Mouse (Mus musculus) cerebral cortex, adult 2 months (tissue): Measurements from ENCODE around the gene Tmem169.

Source experiments
- whole genome bisulfite sequencing: fragments of 180-500 bp; shearing (Covaris S2); methylation state at CpG from one replicate; pipeline ENCODE4 v1.1.7; 2018; 5-methylcytosine and 5-hydroxymethylcytosine counted together

The Tmem169 gene

GRCm38 (mm10) chr1:72283992-72284485 lies at the start of gene Tmem169, which contains the start of gene Pecr:
Gene Tmem169 (plus strand): TSS chr1:72284369.
Gene Pecr (minus strand): TSS chr1:72284314.
- WGBS = under 1% methylated on average over 30 of the region's 30 CpGs

DNA sequence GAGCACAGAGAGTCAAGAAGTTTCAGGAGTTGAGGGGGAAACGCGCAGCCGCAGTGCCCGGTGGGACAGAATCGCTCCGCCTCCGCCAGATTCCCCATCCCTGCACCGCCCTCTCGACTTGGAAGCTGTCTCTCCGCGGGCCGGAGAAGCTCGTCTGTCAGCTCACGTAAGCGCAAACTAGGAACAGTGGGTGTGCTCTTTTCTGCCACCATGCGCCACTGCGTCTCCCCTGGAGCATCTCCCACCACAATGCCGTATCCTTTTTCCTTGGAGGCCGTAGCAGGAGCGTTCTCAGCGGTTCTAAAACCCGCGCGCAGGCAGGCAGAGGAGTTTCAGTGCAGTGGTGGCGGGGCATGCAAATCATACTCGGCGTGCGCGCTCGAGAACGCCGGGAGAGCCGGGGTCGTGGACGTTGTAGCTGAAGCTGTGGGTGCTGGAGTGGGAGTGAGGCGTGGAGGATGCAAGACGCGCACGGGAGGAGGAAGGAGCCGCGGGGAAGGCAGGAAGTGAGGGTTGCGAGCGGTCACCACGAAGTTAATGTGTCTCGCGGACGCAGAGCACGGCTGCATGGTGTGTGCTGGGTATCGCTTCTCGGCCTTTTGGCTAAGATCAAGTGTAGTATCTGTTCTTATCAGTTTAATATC lies 47.7 kb upstream of the Tmem169 start:
- WGBS = 0% methylated on average over 38 of the region's 50 CpGs

DNA sequence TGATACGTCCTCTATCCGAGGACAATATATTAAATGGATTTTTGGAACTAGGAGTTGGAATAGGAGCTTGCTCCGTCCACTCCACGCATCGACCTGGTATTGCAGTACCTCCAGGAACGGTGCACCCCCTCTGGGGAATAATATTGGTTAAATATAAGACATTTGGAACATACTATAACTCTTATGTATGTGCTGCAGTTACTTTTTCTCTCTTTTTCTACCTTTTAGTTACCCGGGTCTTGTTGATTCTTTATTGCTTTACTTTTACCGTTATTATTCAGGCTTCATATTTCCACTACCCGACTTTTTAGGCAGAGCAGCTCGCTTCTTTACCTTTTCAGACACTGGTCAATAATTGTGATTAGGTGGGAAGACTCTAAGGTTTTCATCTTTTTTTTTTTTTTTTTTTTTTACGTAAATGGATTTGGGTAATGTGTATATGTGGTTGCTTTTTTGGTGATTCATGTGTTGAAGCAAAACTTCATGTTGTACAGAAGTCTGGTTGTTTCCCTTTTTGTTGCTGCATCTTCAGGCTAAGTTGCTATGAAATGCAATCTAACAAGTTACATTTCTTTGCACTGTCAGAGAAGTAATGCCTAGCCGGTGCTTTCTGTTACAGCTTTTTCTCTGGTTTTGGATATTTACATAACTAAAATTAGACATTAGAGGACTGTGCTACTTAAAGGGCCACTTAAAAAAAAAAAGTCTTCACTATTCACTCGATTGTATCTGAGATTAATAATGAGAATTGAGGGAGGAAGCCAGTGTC lies 47.0 kb upstream of the Tmem169 start:
- 7% methylated on average over 13 of the region's 13 CpGs for WGBS

DNA sequence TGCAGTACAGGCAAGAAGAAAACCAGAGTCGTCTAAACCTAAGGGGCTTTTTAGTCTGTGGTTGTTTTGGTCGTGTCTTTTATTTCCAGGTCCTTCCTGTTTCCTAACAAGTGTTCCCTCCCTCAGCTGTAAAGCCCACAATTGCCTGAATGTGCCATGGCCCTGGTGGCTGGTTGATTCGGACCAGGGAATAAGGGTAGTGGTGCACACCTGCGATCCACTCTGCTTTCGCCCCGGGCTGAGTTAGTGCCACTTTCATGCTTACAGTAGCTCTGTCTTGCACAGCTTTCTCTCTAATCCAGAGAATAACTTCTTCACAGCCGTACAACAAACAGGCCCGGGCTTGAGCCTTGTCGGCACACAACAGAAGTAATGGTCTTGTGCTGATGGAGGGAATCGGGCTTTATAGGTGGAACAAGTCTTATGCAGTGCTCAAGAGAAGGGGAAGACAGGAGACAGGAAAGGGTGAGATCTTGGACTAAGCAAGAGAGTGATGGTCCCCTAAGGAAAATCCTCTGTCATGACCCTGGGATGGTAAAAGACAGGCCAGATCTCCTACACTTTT lies 46.1 kb upstream of the Tmem169 start:
- WGBS = 79% methylated on average over 10 of the region's 10 CpGs

- 88% methylated on average over 3 of the region's 3 CpGs for WGBS
Measured at GRCm38 (mm10) chr1:72239113-72239512, 45.1 kb upstream of the Tmem169 start.

DNA sequence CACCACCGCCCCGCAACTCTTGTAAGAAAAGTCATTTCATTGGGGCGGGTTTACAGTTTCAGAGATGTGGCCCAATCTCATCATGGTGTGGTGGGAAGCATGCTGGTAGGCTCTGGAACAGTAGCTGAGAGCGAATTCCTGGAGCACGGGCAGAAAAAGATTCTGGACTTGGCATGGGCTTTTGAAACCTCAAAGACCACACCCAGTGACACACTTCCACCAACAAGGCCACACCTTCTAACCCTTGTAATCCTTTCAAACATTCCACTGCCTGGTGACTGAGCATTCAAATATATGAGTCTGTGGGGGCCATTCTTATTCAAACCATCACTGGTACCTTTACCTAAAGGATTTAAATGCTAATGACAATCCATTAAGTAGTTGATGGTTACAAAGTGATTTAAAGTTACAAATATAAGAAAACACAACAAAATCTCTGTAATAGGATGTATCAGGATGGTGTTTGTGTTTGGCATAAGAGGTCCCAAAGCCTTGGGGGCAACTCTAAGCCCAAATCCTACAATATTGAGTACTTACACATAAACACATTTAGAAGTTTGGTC lies 41.5 kb upstream of the Tmem169 start:
- 97% methylated on average over 5 of the region's 5 CpGs for WGBS

DNA sequence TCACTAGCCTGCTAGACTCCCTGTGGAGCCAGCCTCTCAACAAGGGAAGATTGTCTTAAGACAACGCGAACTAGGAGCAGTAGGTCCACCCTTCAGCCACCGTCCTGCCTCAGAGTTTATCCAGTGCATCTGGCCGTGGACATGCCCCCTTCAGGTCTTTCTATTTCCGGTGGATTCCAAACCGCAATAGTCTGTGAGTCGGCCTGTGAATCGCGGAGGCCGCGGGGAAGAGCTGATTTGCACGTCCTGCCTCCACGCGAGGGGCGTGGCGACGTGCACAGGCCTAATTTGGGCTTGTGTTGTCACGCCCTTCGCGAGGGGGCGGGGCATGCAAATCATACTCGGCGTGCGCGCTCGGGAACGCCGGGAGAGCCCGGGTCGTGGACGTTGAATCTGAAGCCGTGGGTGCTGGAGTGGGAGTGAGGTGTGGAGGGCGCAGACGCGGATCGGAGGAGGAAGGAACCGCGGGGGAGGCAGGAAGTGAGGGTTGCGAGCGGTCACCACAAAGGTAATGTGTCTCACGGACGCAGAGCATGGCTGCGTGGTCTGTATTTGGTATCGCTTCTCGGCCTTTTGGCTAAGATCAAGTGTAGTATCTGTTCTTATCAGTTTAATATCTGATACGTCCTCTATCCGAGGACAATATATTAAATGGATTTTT lies 40.4 kb upstream of the Tmem169 start:
- under 1% methylated on average over 47 of the region's 47 CpGs for WGBS

DNA sequence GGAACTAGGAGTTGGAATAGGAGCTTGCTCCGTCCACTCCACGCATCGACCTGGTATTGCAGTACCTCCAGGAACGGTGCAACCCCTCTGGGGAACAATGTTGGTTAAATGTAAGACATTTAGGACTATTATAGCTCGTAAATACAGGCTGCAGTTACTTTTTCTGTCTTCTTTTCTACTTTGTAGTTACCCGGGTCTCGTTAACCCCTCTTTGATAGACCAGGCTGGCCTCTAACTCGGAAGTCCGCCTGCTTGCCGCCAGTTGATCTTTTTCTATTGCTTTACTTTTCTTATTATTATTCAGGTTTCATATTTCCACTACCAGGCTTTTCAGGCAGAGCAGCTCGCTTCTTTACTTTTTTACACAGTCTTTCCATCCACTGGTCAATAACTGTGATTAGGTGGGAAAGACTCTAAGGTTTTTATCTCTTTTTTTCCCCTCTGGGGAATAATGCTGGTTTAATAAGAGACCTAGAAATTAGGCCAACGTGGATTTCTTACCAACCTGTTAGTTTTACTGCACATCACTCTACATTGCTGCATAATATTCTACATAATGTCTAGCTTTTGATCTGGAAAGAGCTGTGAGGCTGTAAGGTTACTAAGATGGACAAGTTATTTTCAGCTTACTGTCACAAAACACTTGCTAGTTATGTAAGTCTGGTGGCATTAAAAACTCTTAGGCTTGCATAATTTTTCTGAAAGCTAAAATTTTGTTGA lies 39.7 kb upstream of the Tmem169 start:
- WGBS = 2% methylated on average over 12 of the region's 12 CpGs

GRCm38 (mm10) chr1:72248226-72248737 lies 35.9 kb upstream of the Tmem169 start:
- 57% methylated on average over 9 of the region's 9 CpGs for WGBS

GRCm38 (mm10) chr1:72251806-72252205 lies 32.4 kb upstream of the Tmem169 start:
- WGBS = 72% methylated on average over 1 of the region's 1 CpGs

- WGBS = 17% methylated on average over 11 of the region's 11 CpGs
Measured at GRCm38 (mm10) chr1:72253881-72254491, 30.2 kb upstream of the Tmem169 start.

DNA sequence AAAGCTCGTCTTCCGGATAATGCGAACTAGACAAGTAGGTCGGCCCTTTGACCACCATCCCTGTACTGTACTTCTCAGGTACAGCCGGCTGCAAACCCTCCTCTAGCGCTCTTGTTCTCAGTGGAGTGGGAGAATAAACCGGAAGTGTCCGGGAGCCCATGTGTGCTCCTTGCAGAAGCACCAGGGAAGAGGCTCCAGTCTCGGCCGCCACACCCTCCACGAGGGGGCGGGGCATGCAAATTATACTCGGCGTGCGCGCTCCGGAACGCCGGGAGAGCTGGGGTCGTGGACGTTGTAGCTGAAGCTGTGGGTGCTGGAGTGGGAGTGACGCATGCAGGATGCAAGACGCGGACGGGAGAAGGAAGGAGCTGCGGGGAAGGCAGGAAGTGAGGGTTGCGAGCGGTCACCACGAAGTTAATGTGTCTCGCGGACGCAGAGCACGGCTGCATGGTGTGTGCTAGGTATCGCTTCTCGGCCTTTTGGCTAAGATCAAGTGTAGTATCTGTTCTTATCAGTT lies 29.6 kb upstream of the Tmem169 start:
- 1% methylated on average over 35 of the region's 35 CpGs for WGBS

DNA sequence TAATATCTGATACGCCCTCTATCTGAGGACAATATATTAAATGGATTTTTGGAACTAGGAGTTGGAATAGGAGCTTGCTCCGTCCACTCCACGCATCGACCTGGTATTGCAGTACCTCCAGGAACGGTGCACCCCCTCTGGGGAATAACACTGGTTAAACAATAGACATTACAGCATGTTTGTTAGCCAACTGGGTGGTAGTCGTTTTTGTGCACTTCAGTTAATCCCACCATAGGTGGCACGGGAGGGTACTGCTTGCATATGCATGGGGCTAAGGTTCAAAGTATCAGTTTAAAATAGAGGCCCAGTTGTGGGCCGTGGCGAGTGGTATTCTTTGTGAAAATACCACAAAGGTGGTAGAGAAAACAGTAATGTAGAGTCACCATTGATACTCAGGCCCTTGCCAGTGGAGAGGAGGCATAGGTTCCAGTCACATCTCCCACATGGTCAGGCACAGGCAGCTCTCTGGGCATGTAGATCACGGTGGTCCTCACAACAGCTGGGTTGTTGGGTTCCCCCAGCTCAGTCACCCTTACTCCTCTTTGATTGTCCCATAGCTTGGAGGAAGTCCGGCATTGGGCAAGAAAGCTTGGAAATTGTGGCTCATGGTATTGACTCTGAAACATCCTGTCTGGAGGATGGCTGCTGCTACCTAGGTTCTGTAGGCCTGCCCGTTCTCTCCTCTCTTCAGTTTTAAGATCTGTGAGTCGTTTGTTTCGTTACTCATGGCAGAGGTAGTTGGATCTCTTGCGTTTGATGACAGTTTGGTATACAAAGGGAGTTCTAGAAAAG lies 28.9 kb upstream of the Tmem169 start:
- 4% methylated on average over 15 of the region's 15 CpGs for WGBS

- WGBS = 25% methylated on average over 11 of the region's 11 CpGs
Measured at GRCm38 (mm10) chr1:72255854-72256175, 28.4 kb upstream of the Tmem169 start.

- WGBS = 54% methylated on average over 9 of the region's 9 CpGs
Measured at GRCm38 (mm10) chr1:72256381-72257256, 27.6 kb upstream of the Tmem169 start.

- 96% methylated on average over 3 of the region's 3 CpGs for WGBS
Measured at GRCm38 (mm10) chr1:72263099-72263498, 21.1 kb upstream of the Tmem169 start.

DNA sequence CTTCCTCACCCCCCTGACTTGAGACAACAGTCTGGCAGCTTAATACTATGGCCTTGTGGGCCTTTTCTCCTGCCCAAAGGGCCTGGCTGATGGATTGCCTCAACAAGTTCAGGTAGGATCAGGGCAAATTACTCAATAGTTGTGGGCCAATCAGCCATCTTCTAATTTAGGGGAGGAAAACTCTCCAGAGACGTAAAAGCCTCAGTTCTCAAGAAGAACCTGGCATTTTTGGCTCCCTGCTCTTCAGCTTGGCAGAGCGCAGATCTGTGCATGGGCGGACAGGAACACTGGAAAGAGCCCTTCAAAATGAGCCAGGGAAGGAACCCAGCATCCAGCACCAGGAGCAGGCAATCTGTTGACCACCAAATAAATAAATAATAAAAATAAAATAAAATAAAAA lies 6.1 kb upstream of the Tmem169 start:
- 47% methylated on average over 3 of the region's 3 CpGs for WGBS

- WGBS = 91% methylated on average over 1 of the region's 1 CpGs
Measured at GRCm38 (mm10) chr1:72282604-72283003, 1.6 kb upstream of the Tmem169 start.

- WGBS = 2% methylated on average over 5 of the region's 5 CpGs
Measured at GRCm38 (mm10) chr1:72284539-72284938, 370 bp downstream of the Tmem169 start.
